Mouse (Mus musculus) embryonic fibroblast, embryonic 13.5 days (primary cell): ENCODE results near the gene U90926.
"Not testable (repeated sequence)": the region's sequence is repeated elsewhere in the genome, so short reads cannot be mapped to it uniquely, and the experiment has no call there.

ENCODE experiments used
- CTCF ChIP-seq: IDR thresholded peaks from 2 replicates; pipeline ENCODE4 v1.5.1; 2011; ENCODE audit warnings: mild to moderate bottlenecking, control low read depth, low read length, moderate library complexity, borderline replicate concordance; ENCODE audit not compliant: insufficient read depth
- POLR2A ChIP-seq: IDR thresholded peaks from 2 replicates; pipeline ENCODE4 v1.6.1; 2011; ENCODE audit warnings: low read depth, mild to moderate bottlenecking, control low read depth, low read length, moderate library complexity

GRCm38 (mm10) chr5:92195716-92196115 is 19.5 kb downstream of the U90926 start:
- peak; percentile 87; the same call in 1 of the 2 replicates for TF ChIP-seq CTCF
- not testable (repeated sequence) for TF ChIP-seq POLR2A
